In the genomic region with DNA sequence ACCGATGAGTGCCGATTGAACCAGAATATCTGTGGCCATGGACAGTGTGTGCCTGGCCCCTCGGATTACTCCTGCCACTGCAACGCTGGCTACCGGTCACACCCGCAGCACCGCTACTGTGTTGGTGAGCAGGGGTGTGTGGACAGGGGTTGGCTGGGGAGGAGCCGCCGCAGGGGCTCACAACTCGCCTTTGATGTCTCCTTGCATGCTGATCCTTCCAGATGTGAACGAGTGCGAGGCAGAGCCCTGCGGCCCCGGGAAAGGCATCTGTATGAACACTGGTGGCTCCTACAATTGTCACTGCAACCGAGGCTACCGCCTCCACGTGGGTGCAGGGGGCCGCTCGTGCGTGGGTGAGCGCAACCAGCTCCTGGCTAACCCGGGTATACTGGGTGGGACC, we compare ENCODE assay signal across 14 mouse cellular contexts. TPM values are rescaled to one million over a fixed set of nuclear protein-coding genes. Genes with fewer than 3 reads are reported as not detected.
A peak's percentile ranks its signal among the peaks of the same experiment; 100 is the strongest.
DNase-seq lines count a peak whose midpoint lies in the region; ATAC-seq and TF ChIP-seq lines count a peak whose summit lies in the region.
"Had no signal": no experiment of that assay in that cellular context is flagged by ENCODE, and none has a peak within 500 bp of the region (broad histone marks: within the 10 kb centered on the region; RNA-seq: fewer than 3 reads in every experiment).

No protein-coding gene starts in this region.

- no peaks in the 10 kb centered on the region for H3K36me3 ChIP-seq in hindbrain, embryonic 10.5 days
- H3K36me3 ChIP-seq in hindbrain, postnatal 0 days (ENCODE audit: insufficient read depth, low read length) = 0 out of 2 replicates have a peak, but pooled peaks cover 3% of the 10 kb centered on the region
- no peaks in the 10 kb centered on the region for H3K36me3 ChIP-seq in E14TG2a.4 (ENCODE audit: insufficient read depth, low read length)
- H3K36me3 ChIP-seq in midbrain, embryonic 12.5 days = no peaks in the 10 kb centered on the region

- intact Hi-C loops in left cerebral cortex, postnatal 36 days (cut with DNase I) = no loop called here

- no peak for DNase-seq in hindbrain, embryonic 10.5 days (ENCODE audit: low spot score)
- no peak for DNase-seq in hindbrain, postnatal 0 days (ENCODE audit: low spot score)
- peak; percentile 28 for DNase-seq in R1 (ENCODE audit: low read depth, low spot score)
- no peak for DNase-seq in cerebellum, postnatal 4 days (ENCODE audit: low spot score in 2 of 2)
- DNase-seq in left cerebral cortex, postnatal 36 days (ENCODE audit: low spot score in 2 of 2) = no peak
- DNase-seq: cerebellum, adult 11 months; right cerebral cortex, adult 18-20 months had no signal

- no peaks in the 10 kb centered on the region for H3K9me3 ChIP-seq in hindbrain, embryonic 10.5 days
- H3K9me3 ChIP-seq in hindbrain, postnatal 0 days (ENCODE audit: low read length) = no peaks in the 10 kb centered on the region
- no peaks in the 10 kb centered on the region for H3K9me3 ChIP-seq in E14TG2a.4 (ENCODE audit: low read length)
- H3K9me3 ChIP-seq in midbrain, embryonic 12.5 days = no peaks in the 10 kb centered on the region

- H3K27ac ChIP-seq in hindbrain, embryonic 10.5 days = no peak overlapping the region
- no peak overlapping the region for H3K27ac ChIP-seq in hindbrain, postnatal 0 days
- H3K27ac ChIP-seq in midbrain, embryonic 12.5 days (replicated peaks) = no peak overlapping the region
- H3K27ac ChIP-seq: heart, adult 2 months had no signal

- H3K27me3 ChIP-seq in hindbrain, embryonic 10.5 days (ENCODE audit: insufficient read depth, poor library complexity, severe bottlenecking) = peaks cover 100% of the 10 kb centered on the region
- H3K27me3 ChIP-seq in hindbrain, postnatal 0 days (ENCODE audit: insufficient read depth, low read length) = peaks cover 18% of the 10 kb centered on the region; the same call in 1 of the 2 replicates
- peaks cover 90% of the 10 kb centered on the region for H3K27me3 ChIP-seq in E14TG2a.4 (ENCODE audit: insufficient read depth, low read length)
- peaks cover 90% of the 10 kb centered on the region for H3K27me3 ChIP-seq in midbrain, embryonic 12.5 days

- peak overlapping the region; percentile 24 for H3K4me3 ChIP-seq in hindbrain, embryonic 10.5 days
- no peak overlapping the region for H3K4me3 ChIP-seq in hindbrain, postnatal 0 days (ENCODE audit: low read length)
- H3K4me3 ChIP-seq in E14TG2a.4 (replicated peaks; ENCODE audit: low read length) = peak overlapping the region; percentile 62
- H3K4me3 ChIP-seq in midbrain, embryonic 12.5 days = no peak overlapping the region
- H3K4me3 ChIP-seq: heart, adult 2 months had no signal

- WGBS in hindbrain, embryonic 10.5 days = 5% methylated on average over 22 of the region's 22 CpGs
- WGBS in hindbrain, postnatal 0 days = 21% methylated on average over 22 of the region's 22 CpGs
- 6% methylated on average over 22 of the region's 22 CpGs for WGBS in midbrain, embryonic 12.5 days

- peaks cover 31% of the 10 kb centered on the region for H3K4me1 ChIP-seq in hindbrain, embryonic 10.5 days (replicated peaks)
- H3K4me1 ChIP-seq in hindbrain, postnatal 0 days (ENCODE audit: insufficient read depth, low read length) = 0 out of 2 replicates have a peak, but pooled peaks cover under 1% of the 10 kb centered on the region
- peaks cover 38% of the 10 kb centered on the region for H3K4me1 ChIP-seq in E14TG2a.4 (replicated peaks; ENCODE audit: low read depth, low read length)
- H3K4me1 ChIP-seq in midbrain, embryonic 12.5 days = peaks cover 23% of the 10 kb centered on the region

- H3K4me2 ChIP-seq in hindbrain, postnatal 0 days (ENCODE audit: low read depth, low read length) = no peak overlapping the region
- H3K4me2 ChIP-seq in midbrain, embryonic 12.5 days (replicated peaks) = 0 out of 2 replicates have a peak overlapping the region, but pooled peaks have one; percentile 7

- H3K9ac ChIP-seq in hindbrain, postnatal 0 days (replicated peaks; ENCODE audit: low read length) = no peak overlapping the region
- H3K9ac ChIP-seq in midbrain, embryonic 12.5 days (replicated peaks) = peak overlapping the region; percentile 35; the same call in 1 of the 2 replicates

- no peak for ATAC-seq in hindbrain, postnatal 0 days
- no peak for ATAC-seq in midbrain, embryonic 12.5 days (ENCODE audit: low FRiP score, low read depth)
- ATAC-seq: intestine, postnatal 0 days had no signal

- no peak for TF ChIP-seq CTCF in hindbrain, postnatal 0 days (IDR thresholded peaks at IDR 0.05; ENCODE audit: low read depth)
- TF ChIP-seq CTCF in E14TG2a.4 (conservative IDR thresholded peaks at IDR 0.05; ENCODE audit: low read length) = no peak

RNA-seq across cellular contexts. Expression of a gene that starts 10.2 kb away (rescaled TPM):
- polyA plus RNA-seq in hindbrain, embryonic 10.5 days (2016; fragmentation: Nextera tagmentation; extraction: Ambion mirVana) = 2.7 and 6.9 TPM in 2 replicates
- 43.0 and 50.2 TPM in 2 replicates for total RNA-seq in hindbrain, postnatal 0 days (2014; rRNA removed)
- polyA plus RNA-seq in hindbrain, postnatal 0 days (2015; fragmentation: Nextera tagmentation; extraction: Ambion mirVana) = 14.0 and 14.4 TPM in 2 replicates
- 7.9 and 9.1 TPM in 2 replicates for polyA plus RNA-seq in midbrain, embryonic 12.5 days (2016; fragmentation: Nextera tagmentation; extraction: Ambion mirVana)
- 10 to 100 TPM; 25.1 to 40.3 TPM for total RNA-seq in left cerebral cortex, postnatal 36 days (2021)

RNA-seq across cellular contexts. Expression of a gene that starts 20.3 kb away (rescaled TPM):
- 68.2 and 69.5 TPM in 2 replicates for polyA plus RNA-seq in hindbrain, embryonic 10.5 days (2016; fragmentation: Nextera tagmentation; extraction: Ambion mirVana)
- 84.1 and 96.6 TPM in 2 replicates for total RNA-seq in hindbrain, postnatal 0 days (2014; rRNA removed)
- polyA plus RNA-seq in hindbrain, postnatal 0 days (2015; fragmentation: Nextera tagmentation; extraction: Ambion mirVana) = 73.3 and 76.2 TPM in 2 replicates
- polyA plus RNA-seq in midbrain, embryonic 12.5 days (2016; fragmentation: Nextera tagmentation; extraction: Ambion mirVana) = 63.6 and 68.4 TPM in 2 replicates
- total RNA-seq in left cerebral cortex, postnatal 36 days (2021) = 10 to 100 TPM; 90.5 to 98.8 TPM

RNA-seq across cellular contexts. Expression of a gene that starts 21.5 kb away (rescaled TPM):
- polyA plus RNA-seq in hindbrain, embryonic 10.5 days (2016; fragmentation: Nextera tagmentation; extraction: Ambion mirVana) = 149 and 192 TPM in 2 replicates
- 177 and 188 TPM in 2 replicates for total RNA-seq in hindbrain, postnatal 0 days (2014; rRNA removed)
- polyA plus RNA-seq in hindbrain, postnatal 0 days (2015; fragmentation: Nextera tagmentation; extraction: Ambion mirVana) = 131 and 140 TPM in 2 replicates
- 175 and 186 TPM in 2 replicates for polyA plus RNA-seq in midbrain, embryonic 12.5 days (2016; fragmentation: Nextera tagmentation; extraction: Ambion mirVana)
- 10 to 100 TPM; 26.8 to 28.7 TPM for total RNA-seq in left cerebral cortex, postnatal 36 days (2021)

RNA-seq across cellular contexts. Expression of a gene that starts 24.8 kb away (rescaled TPM):
- 9.7 and 10.1 TPM in 2 replicates for polyA plus RNA-seq in hindbrain, embryonic 10.5 days (2016; fragmentation: Nextera tagmentation; extraction: Ambion mirVana)
- 16.6 and 19.7 TPM in 2 replicates for total RNA-seq in hindbrain, postnatal 0 days (2014; rRNA removed)
- 40.0 and 43.0 TPM in 2 replicates for polyA plus RNA-seq in hindbrain, postnatal 0 days (2015; fragmentation: Nextera tagmentation; extraction: Ambion mirVana)
- polyA plus RNA-seq in midbrain, embryonic 12.5 days (2016; fragmentation: Nextera tagmentation; extraction: Ambion mirVana) = 8.2 and 9.1 TPM in 2 replicates
- total RNA-seq in left cerebral cortex, postnatal 36 days (2021) = 10 to 100 TPM; 22.9 to 27.1 TPM

RNA-seq across cellular contexts. Expression of a gene that starts 46.8 kb away (rescaled TPM):
- polyA plus RNA-seq in hindbrain, embryonic 10.5 days (2016; fragmentation: Nextera tagmentation; extraction: Ambion mirVana) = 0.16 and 0.21 TPM in 2 replicates
- total RNA-seq in hindbrain, postnatal 0 days (2014; rRNA removed) = not detected in 2 replicates
- 0.19 and 0.61 TPM in 2 replicates for polyA plus RNA-seq in hindbrain, postnatal 0 days (2015; fragmentation: Nextera tagmentation; extraction: Ambion mirVana)
- polyA plus RNA-seq in midbrain, embryonic 12.5 days (2016; fragmentation: Nextera tagmentation; extraction: Ambion mirVana) = 0.36 TPM in 1 of 2 replicates, not detected in the other
- not detected for total RNA-seq in left cerebral cortex, postnatal 36 days (2021)
- total RNA-seq: gastrocnemius, adult 18-20 months; heart, adult 2 months; heart, postnatal 25 days; liver, adult 2 months had no signal
- polyA plus RNA-seq: heart, adult 2 months; liver, adult 2 months had no signal

Comparison
In these comparisons a context has a peak if more than half of its experiments do, and no peak if none do; other contexts are left out.
1. H3K4me3 ChIP-seq: peak in hindbrain, embryonic 10.5 days (single experiment) and E14TG2a.4 (single experiment); none in hindbrain, postnatal 0 days (single experiment) and midbrain, embryonic 12.5 days (single experiment).